Mouse (Mus musculus) heart, embryonic 16.5 days (tissue): ENCODE results near the gene Lama2. TPM values are rescaled to one million over a fixed set of nuclear protein-coding genes. Genes with fewer than 3 reads are reported as not detected.

Experiments
- ATAC-seq: fragments of 200-750 bp; cut with Nextera tagmentation; replicated peaks from 2 replicates; pipeline ENCODE4 v1.8.0; 2017; ENCODE audit warnings: moderate number of reproducible peaks; ENCODE audit not compliant: insufficient read depth, low FRiP score; ENCODE audit errors: extremely low read depth
- H3K27ac ChIP-seq: fragments of 300-500 bp; sonication (generic); 2 replicates; pipeline ENCODE4 v1.5.1; 2014; ENCODE audit warnings: mild to moderate bottlenecking, low read length, control low read depth, moderate library complexity
- H3K27me3 ChIP-seq: fragments of 300-500 bp; sonication (generic); 2 replicates; pipeline ENCODE4 v1.6.1; 2014; ENCODE audit warnings: low read length, mixed read lengths; ENCODE audit not compliant: control insufficient read depth, insufficient read depth
- H3K36me3 ChIP-seq: fragments of 300-500 bp; sonication (generic); 2 replicates; pipeline ENCODE4 v1.6.1; 2014; ENCODE audit not compliant: control insufficient read depth, insufficient read depth
- H3K4me1 ChIP-seq: fragments of 300-500 bp; sonication (generic); 2 replicates; pipeline ENCODE4 v1.6.1; 2014; ENCODE audit warnings: low read length, mixed read lengths; ENCODE audit not compliant: control insufficient read depth, insufficient read depth
- H3K4me2 ChIP-seq: fragments of 300-500 bp; sonication (generic); 2 replicates; pipeline ENCODE4 v1.6.1; 2014; ENCODE audit warnings: low read depth, mild to moderate bottlenecking, control low read depth, low read length
- H3K4me3 ChIP-seq: fragments of 300-500 bp; sonication (generic); 2 replicates; pipeline ENCODE4 v1.5.1; 2014; ENCODE audit warnings: mild to moderate bottlenecking, control low read depth, low read length
- H3K9ac ChIP-seq: fragments of 300-500 bp; sonication (generic); 2 replicates; pipeline ENCODE4 v1.6.1; 2014; ENCODE audit warnings: low read length, control low read depth
- H3K9me3 ChIP-seq: fragments of 300-500 bp; sonication (generic); replicated peaks from 2 replicates; pipeline ENCODE4 v1.6.1; 2016; ENCODE audit warnings: low read length; ENCODE audit not compliant: control insufficient read depth
- WGBS: fragments of 180-500 bp; shearing (Covaris S2); extraction: QIAGEN DNeasy Blood & Tissue Kit; methylation state at CpG from one replicate; pipeline ENCODE4 v1.1.7; 2014; 5-methylcytosine and 5-hydroxymethylcytosine counted together
- polyA plus RNA-seq: library from polyadenylated mRNA; unstranded; fragments of >200 nt; fragmentation: Nextera tagmentation; extraction: Ambion mirVana; gene quantifications from 2 replicates; pipeline ENCODE4 v1.2.1, GENCODE M21; 2015

Lama2 gene
- polyA plus RNA-seq, 1 experiment from 2014 or later = 20.3 TPM

DNA sequence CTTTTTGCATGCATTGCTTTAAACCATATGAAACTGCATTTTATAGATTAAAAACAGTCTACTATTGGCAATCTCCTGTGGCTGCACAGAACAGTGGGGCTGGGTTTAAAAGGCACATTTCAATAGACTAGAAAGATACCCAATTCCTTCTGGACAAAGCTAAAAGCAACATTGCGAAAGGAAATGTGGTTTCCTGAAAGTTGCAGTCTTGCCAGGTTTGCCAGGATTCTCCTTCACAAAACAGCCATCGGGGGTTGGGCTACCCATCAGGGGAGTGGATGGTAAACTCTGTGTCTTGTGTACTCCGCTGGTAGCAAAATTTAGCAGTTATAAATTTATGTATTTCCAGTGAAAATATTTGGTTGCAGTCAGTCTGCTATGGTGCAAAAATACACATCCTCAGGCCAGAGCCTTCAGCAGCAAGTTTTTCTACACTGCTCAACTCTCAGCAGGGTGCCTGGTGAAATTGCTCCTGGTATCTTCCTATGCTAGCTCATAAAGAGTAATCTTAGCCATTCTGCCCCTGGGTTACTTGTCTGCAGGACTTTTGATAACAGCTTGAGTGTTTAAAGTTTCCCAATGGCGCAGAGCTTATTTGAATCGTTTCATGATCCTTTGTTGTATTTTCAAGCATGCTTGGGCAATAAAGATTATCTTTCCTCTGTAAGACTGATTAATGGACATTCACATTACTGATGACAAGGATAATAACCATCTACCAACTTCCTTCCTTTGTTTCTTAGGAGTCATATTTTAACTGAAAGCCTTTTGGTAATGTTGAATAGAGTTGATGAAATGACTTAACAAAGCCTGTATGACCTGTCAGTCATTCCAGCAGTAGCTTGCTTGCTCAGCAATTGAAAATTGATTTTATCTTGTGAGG is 205.7 kb downstream of the Lama2 start:
- 63% methylated on average over 5 of the region's 5 CpGs for WGBS
- no peaks in the 10 kb centered on the region for H3K36me3 ChIP-seq

DNA sequence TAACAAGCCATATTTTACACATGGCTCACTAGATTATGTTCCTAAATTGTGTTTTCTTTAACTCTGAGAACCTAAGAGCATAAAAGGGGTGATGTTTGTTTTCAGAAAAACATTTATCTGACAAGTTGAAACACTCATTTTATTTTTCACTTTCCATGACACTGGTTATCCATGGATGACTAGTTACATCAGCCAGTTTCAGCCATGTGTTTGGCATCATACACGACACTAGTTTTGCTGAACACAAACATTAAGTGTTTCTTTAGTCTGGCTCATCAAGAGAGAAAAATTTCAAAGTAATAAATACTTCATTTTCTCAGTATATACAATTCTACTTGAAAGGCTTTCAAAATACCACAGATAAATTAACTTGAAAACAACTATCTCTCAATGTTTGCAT is 228.8 kb downstream of the Lama2 start:
- Histone ChIP-seq H3K4me3 (no peak overlapping the region), H3K36me3 (no peaks in the 10 kb centered on the region), H3K9me3 (no peaks in the 10 kb centered on the region), H3K27ac (no peak overlapping the region), H3K4me1 (no peaks in the 10 kb centered on the region), H3K4me2 (no peak overlapping the region), H3K27me3 (no peaks in the 10 kb centered on the region), H3K9ac (no peak overlapping the region)
- WGBS = 58% methylated on average over 1 of the region's 1 CpGs
- ATAC-seq = no peak

More for the DNA sequence above, 205.7 kb downstream of the Lama2 start:
- H3K9me3 ChIP-seq = no peaks in the 10 kb centered on the region
- no peak overlapping the region for H3K4me3 ChIP-seq
- H3K9ac ChIP-seq = no peak overlapping the region
- no peak overlapping the region for H3K27ac ChIP-seq
- peaks cover 5% of the 10 kb centered on the region; the same call in 1 of the 2 replicates for H3K4me1 ChIP-seq
- H3K27me3 ChIP-seq = no peaks in the 10 kb centered on the region
- no peak overlapping the region for H3K4me2 ChIP-seq
- ATAC-seq = no peak

DNA sequence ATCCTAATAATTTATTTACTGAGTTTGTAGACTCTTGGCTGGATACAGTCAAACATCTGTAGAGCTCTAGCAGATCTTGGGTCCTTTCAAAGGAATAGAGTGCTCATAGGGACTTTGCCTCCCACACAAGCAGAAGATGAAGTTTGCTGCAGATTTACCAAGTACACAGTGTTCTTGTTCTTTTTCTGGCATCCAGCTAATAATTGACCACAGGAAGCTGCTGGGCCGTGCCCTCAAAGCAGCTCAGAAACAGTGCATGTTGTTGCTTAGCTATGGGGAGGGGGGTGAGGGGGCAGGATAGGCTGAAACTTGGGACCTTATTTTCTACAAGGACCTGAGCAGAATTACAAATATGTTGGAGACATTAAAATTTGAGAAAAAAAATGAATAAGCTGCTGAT is 232.0 kb downstream of the Lama2 start:
- H3K4me3 ChIP-seq = no peak overlapping the region
- H3K9me3 ChIP-seq = no peaks in the 10 kb centered on the region
- no peak overlapping the region for H3K4me2 ChIP-seq
- H3K36me3 ChIP-seq = no peaks in the 10 kb centered on the region
- 51% methylated on average over 1 of the region's 1 CpGs for WGBS
- H3K27me3 ChIP-seq = no peaks in the 10 kb centered on the region
- ATAC-seq = no peak
- H3K9ac ChIP-seq = no peak overlapping the region
- H3K27ac ChIP-seq = no peak overlapping the region
- no peaks in the 10 kb centered on the region for H3K4me1 ChIP-seq

DNA sequence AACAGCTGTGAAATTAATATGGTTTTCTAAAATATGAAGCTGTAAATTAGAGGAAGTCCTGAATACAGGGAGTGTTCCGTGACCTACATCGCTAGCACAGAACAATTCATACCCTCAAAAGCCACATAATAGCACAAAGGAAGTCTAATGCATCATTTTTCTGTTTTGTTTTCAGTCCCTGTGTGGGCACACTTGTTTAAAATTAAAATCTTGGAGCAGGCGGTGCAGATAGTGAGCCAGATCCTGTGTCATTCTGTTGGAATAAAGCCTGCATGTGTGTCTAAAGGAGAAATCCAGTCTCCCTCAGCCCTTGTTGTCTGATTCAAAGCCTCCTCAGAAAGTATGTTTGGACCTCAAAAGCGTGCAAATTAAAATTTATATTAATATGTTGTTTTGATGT is 234.9 kb downstream of the Lama2 start:
- no peaks in the 10 kb centered on the region for H3K9me3 ChIP-seq

DNA sequence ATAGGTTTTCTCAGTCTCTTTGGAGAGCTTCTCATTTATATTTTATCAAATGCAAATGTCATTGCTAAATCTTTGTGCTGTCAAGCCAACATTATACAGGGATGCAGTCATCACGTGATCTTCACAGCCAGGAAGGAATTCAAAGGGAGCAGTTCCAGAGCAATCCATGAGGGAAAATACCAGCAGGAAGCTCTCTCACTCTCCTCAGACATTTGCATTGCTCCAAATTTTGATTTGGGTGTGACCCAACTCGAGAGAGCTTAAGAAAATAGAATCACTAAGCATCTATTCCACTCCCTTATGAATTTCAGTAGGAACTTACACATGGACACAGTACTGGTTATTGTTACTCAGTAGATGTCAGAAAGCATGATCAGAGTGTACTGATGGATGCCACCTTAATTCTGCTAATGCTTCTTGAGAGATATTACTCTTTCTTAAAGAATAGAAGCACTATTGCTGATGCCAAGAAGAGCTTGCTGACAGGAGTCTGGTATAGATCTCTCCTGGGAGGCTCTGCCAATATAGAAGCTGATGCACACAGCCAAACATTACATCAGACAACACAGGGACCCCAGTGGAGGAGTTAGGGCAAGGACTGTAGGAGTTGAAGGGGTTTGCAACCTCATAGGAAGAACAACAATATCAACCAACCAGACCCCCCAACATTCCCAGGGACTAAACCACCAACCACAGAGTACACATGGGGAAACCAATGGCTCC is 236.5 kb downstream of the Lama2 start:
- Histone ChIP-seq H3K9ac (no peak overlapping the region), H3K27me3 (no peaks in the 10 kb centered on the region), H3K36me3 (no peaks in the 10 kb centered on the region), H3K27ac (no peak overlapping the region), H3K4me3 (no peak overlapping the region), H3K4me1 (no peaks in the 10 kb centered on the region), H3K4me2 (no peak overlapping the region), H3K9me3 (no peaks in the 10 kb centered on the region)
- WGBS = 41% methylated on average over 2 of the region's 2 CpGs
- ATAC-seq = no peak

More for the DNA sequence above, 234.9 kb downstream of the Lama2 start:
- H3K27ac ChIP-seq = no peak overlapping the region
- no peaks in the 10 kb centered on the region for H3K27me3 ChIP-seq
- 76% methylated on average over 4 of the region's 4 CpGs for WGBS
- H3K9ac ChIP-seq = no peak overlapping the region
- H3K4me2 ChIP-seq = no peak overlapping the region
- H3K4me1 ChIP-seq = no peaks in the 10 kb centered on the region
- no peak overlapping the region for H3K4me3 ChIP-seq
- no peak for ATAC-seq
- H3K36me3 ChIP-seq = no peaks in the 10 kb centered on the region

DNA sequence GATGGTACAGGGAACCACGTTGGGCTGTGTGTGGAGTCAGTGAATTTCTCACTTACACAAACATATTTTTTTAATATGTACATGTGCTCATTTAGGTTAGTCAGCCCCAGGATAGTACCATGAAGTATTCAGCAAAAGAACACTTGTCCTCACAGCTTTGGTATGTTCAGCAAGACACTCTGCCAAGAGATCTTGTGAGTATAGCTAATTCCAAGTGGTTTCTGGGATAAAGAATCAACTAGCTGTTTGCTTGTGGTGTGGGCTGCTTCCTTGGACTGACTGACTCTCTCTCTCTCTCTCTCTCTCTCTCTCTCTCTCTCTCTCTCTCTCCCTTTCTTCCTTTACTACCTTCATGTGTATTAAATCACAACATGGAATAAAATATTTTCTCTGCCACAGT is 241.3 kb downstream of the Lama2 start:
- 38% methylated on average over 1 of the region's 1 CpGs for WGBS
- H3K36me3 ChIP-seq = no peaks in the 10 kb centered on the region
- 0 out of 2 replicates have a peak, but pooled peaks have one; percentile 23 for ATAC-seq

DNA sequence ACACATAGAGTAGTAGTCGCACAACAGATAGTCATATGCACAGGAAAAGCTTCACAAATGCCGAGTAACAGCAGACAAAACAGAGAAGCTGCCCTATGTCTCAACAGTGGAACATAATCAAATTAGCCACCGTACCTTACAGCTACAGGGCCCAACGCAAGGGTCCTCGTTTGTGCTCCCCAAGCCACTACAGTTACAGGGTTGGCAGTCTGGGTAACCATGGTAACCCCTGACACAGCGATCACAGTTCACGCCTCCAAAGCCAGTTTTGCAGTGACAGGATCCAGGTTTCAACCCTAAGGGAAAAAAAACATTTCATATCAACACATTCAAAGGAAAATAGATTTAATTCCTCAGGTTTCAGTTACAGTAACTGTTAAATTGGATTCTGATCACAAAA is 275.3 kb downstream of the Lama2 start:
- no peak overlapping the region for H3K27ac ChIP-seq
- H3K9ac ChIP-seq = no peak overlapping the region
- H3K27me3 ChIP-seq = no peaks in the 10 kb centered on the region
- H3K36me3 ChIP-seq = peaks cover 6% of the 10 kb centered on the region
- ATAC-seq = no peak
- H3K4me2 ChIP-seq = no peak overlapping the region
- H3K4me3 ChIP-seq = no peak overlapping the region
- 52% methylated on average over 7 of the region's 7 CpGs for WGBS
- no peaks in the 10 kb centered on the region for H3K9me3 ChIP-seq
- H3K4me1 ChIP-seq = no peaks in the 10 kb centered on the region

More for the DNA sequence above, 241.3 kb downstream of the Lama2 start:
- Histone ChIP-seq H3K4me2 (no peak overlapping the region), H3K9me3 (no peaks in the 10 kb centered on the region), H3K9ac (no peak overlapping the region), H3K4me1 (no peaks in the 10 kb centered on the region), H3K4me3 (no peak overlapping the region), H3K27me3 (no peaks in the 10 kb centered on the region), H3K27ac (no peak overlapping the region)

DNA sequence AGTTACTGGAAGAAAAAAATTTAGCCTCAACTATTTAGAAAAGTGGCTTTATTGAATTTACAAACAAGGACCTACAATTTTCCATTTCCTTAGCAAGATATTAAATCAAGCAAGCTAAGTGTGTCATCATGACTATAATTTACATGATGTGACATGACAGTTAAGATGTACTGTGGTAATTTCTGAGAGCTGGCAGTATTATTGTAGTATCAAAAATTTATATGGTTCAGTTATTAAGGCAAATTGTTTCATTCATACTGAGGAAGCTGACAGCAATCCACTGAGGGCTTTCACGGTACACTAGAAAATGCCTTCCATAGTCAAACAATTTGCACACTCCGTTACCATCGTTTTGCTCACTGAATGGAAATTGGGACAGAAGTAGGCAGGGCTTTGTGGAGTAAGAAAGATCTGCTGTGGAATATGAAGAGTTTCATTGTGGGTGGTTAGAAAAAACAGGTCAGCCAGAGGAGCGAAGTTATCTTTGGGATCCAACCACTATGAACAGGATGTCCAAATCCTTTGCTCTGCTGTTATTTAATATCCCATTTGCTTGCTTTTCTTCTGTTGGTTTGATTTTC is 297.1 kb downstream of the Lama2 start:
- H3K27ac ChIP-seq = no peak overlapping the region
- WGBS = 81% methylated on average over 4 of the region's 4 CpGs
- H3K4me1 ChIP-seq = no peaks in the 10 kb centered on the region
- no peak for ATAC-seq
- H3K4me2 ChIP-seq = no peak overlapping the region
- H3K27me3 ChIP-seq = no peaks in the 10 kb centered on the region
- H3K9me3 ChIP-seq = no peaks in the 10 kb centered on the region
- H3K36me3 ChIP-seq = no peaks in the 10 kb centered on the region
- H3K9ac ChIP-seq = no peak overlapping the region
- H3K4me3 ChIP-seq = no peak overlapping the region

DNA sequence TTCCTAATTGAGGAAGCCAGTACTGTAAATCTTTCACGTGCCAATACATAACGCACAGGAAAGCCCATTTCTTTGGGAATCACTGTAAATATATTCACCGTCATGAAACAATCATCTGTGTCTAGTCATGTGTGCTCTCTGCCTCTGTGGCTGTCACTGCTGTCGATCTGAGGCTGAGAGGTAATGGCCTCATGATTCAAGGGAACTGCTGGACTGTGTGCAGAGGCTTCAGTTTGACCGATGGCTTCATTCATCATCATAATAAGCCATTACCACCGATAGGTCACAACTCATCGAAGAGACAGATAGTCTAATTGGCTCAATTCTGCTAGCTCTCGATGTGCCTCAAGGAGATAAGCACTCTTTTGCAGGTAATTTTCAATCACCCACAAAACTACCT is 312.1 kb downstream of the Lama2 start:
- H3K9ac ChIP-seq = no peak overlapping the region
- H3K27me3 ChIP-seq = no peaks in the 10 kb centered on the region
- no peak overlapping the region for H3K4me2 ChIP-seq
- H3K4me3 ChIP-seq = no peak overlapping the region
- no peak for ATAC-seq
- no peak overlapping the region for H3K27ac ChIP-seq
- whole genome bisulfite sequencing = 75% methylated on average over 8 of the region's 8 CpGs
- no peaks in the 10 kb centered on the region for H3K4me1 ChIP-seq
- H3K36me3 ChIP-seq = no peaks in the 10 kb centered on the region
- H3K9me3 ChIP-seq = no peaks in the 10 kb centered on the region
